Mouse (Mus musculus): Measurements from ENCODE around the gene Skil. TPM values are rescaled to one million over a fixed set of nuclear protein-coding genes. Genes with fewer than 3 reads are reported as not detected.
A peak's percentile ranks its signal among the peaks of the same experiment; 100 is the strongest.

The Skil gene
- total RNA-seq, 2 experiments from 2014 or later: 12.7 TPM

DNA sequence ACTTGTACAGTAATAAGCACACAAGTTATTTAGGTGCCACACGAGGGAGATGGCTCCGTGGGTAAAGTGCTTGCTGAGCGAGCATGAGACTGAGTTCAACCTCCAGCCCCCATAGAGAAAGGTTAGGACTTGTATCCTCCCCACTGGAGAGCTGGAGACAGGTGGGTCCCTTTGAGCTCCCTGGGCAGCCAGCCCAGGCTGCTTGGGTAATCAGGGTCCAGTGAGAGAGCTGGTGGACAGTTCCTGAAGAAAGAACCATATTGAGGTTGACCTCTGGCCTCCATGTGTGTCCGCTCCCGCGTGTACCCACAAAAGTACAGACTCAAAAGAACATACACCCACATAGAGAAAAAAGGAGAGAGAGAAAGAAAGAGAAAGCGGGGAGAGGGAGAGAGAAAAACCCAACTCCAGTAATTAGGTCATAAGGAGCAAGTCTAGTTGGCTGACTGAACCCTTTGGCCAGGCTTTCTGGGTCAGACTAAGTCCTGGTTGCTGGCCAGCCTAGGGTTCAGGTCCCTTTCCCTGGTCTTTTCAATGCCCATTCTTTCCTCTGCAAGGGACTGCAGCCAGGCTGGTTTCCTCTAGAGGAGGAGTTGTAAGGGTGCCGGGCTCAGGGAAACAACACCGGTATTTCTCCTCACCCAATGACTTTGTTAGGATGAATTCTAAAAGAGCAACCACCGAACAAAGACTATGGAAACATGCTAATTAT, 13.9 kb upstream of the Skil start:
- DNase-seq: peak; percentile 41

DNA sequence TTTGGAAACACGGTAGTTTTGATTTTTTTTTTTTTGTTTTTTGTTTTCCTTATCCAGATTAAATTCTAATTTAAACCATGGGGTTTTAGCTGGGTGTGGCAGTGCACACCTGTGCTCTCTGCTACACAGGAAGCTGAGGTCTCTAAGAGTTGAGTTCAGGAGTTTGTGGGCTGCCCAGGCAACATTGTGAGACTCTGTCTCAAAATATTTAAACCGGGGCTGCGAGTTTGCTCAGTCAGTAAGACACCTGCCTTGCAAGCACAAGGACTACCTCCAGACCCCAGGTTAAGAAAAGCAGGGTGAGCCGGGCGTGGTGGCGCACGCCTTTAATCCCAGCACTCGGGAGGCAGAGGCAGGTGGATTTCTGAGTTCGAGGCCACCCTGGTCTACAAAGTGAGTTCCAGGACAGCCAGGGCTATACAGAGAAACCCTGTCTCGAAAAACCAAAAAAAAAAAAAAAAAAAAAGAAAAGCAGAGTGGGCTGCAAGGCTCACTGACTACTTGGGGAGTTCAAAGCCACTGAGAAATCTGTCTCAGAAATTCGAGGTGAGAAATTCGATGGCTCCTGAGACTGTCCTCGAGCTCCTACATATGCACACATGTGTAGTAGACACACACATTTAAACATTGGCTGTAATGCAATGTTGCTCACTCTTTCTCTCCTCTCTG, 11.9 kb upstream of the Skil start:
- DNase-seq: no peak
- intact Hi-C loops (cut with DNase I; ENCODE audit: low total_unique reads): no loop called here

More for the DNA sequence above, 13.9 kb upstream of the Skil start:
- intact Hi-C loops (cut with DNase I; ENCODE audit: low total_unique reads): no loop called here

DNA sequence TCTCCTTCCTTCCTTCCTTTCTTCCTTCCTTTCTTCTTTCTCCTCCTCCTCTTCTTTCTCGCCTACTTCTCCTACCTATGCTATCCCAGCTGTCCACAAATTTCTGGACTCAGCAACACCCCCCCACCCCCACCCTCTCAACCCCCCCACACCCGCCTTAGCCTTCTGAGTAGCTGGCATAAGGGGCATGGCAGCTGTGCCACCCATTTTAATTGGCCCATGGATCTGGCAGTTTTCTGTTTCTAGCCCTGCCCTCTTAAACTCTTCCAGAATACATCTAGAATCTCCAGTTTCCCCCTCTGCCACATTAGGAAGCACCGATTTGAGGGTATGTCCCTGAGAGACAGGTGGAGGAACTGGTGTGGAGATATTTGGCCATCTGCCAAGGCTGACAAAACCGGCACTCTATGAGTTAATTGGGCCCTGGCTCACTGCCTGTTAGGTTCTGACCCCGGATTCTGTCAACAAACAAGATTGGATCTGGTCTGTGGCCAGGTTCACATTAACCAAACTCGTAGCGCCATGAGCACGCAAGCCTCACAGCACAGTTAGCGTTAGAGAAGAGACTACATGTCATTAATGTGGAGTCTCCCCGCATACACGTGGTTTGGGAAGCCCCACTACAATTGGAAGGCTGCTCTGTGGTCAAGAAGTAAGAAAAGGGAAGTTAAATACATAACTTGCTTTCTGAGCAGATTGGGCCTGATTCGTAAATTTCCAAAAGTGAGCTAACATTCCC, 11.2 kb upstream of the Skil start:
- intact Hi-C loops (cut with DNase I; ENCODE audit: low total_unique reads): no loop called here
- no peak for DNase-seq

DNA sequence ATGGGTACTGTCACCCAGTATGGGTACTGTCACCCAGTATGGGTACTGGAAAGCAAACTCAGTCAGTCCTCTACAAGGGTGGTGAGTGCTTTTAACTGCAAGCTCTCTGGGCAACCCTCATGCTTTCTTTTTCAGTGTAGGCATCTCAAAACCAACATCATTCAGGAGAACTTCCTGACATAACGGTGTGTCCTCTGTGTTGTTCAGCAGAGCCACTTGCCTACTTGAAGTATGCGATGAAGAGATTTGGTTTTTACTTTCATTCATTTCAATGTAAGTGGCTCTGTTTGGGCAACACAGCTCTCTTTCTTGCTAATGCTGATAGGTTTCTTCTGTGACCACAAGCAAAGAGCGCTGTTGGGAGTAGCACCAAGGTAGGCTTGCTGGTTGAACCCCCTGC, 9.9 kb upstream of the Skil start:
- DNase-seq: no peak
- intact Hi-C loops (cut with DNase I; ENCODE audit: low total_unique reads): no loop called here

DNA sequence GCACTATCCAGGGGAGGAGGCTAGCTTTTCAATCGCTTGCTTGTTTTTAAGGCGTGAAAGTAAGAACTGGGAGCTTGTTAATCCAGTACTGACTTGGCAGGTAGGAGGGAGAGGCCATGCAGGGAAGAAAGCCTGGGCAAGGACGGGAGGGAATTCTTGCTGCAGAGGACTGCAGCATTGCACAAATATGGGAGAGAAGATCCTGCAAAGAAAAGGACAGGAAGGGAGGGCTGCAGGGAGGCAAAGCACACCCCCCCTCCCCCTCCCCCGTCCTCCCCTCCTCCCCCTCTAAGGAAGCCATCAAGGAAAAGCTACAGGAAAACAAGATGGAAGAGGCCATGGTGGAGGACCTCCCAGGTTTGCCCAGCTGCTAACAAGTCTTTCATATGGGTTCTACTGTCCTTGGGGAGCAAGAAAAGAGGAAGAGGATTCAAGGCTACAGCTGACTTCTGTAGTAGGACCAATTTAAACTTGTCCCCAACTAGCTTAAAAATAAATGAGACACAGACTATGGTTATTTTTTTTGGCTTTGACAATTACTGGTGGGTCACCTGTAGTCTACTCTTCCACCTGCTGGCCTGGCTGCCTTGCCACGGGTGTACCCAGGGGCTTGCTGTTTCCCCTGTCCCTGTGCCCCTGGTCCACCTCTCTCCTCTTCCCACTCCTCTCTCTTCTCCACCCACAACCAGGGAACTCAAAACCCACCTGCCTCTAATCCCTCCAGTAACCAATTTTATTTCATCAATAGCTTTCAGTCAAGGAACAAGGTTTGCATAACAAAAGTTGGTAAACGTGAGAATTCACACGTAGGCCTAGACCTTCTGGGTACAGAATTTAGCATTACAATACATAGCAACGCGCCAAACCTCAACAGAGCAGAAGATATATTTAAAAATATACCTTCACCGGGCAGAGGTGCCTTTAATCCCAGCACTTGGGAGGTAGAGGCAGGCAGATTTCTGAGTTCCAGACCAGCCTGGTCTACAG, 5.8 kb upstream of the Skil start:
- intact Hi-C loops (cut with DNase I; ENCODE audit: low total_unique reads): no loop called here

DNA sequence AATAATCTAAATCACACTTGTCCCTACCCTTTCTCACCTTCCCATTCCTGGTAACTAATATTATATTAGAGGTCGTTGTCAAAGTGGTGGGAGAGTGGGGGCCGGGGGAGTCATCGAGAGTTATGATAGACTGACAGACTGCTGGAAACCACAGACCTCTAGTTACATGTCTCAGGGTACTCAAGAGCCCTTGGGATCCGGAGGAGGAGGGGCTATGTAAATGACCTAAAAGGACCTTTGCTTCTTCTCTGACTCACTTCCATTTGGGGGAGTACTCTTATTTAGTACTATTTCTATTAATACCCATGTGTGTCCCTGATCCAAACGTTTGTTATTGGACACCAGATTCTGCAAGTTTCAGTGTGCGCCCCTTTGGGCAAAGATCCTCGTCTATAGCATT, 4.9 kb upstream of the Skil start:
- DNase-seq: no peak
- intact Hi-C loops (cut with DNase I; ENCODE audit: low total_unique reads): no loop called here

More for the DNA sequence above, 5.8 kb upstream of the Skil start:
- DNase-seq: no peak

DNA sequence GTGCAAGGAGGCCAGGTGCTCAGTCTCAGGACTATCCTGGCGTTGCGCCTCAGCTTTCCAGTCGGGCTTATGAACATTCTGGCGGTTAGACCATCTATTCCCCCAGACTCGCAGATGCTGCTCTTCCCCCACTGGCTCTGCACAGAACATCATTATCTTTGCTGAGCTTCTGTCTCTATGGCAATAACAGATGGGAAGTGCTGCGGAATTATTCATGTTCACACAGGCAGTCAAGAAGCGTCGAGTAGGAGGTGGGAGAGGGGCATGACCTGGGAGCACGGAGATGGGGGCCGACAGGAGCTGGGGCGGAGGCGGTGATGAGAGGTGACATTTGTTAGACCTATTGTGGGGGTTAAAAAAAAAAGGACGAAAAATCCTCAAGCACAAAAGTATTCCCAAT, 1.7 kb upstream of the Skil start:
- DNase-seq: no peak
- intact Hi-C loops (cut with DNase I; ENCODE audit: low total_unique reads): no loop called here

DNA sequence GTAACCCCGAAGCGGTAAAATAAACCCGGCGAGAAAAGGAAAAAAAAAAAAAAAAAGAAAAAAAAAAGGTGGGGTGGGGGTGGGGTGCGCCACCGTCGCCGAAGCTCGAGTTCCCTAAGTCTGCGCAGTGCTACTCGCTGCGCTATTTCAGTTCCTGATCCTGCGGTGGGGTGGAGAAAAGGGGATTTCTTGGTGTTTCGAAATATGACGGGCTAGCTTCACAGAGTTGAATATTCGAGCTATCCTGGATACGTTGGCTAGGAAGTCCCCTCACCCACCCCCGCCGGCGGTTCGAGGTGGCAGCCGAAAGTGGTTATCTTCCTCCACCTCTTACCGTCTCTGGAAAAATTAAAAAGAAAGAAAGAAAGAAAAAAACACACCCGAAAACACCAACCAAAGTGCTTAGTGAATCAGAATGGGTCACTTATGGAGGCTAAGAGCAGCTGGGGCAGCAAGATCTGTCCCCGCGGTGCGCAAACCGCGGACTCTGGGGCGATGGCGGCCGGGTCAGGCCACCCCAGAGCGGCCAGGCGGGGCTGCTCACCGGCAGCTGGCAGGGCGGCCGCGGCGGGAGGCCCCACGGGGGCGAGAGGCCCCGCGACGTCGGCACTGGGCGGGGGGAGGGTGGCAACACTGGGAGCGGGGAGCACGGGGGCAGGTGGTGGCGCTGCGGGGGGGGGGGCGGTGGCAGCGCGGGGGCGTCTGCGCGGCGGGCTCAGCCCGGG, 1.1 kb upstream of the Skil start:
- intact Hi-C loops (cut with DNase I; ENCODE audit: low total_unique reads): no loop called here
- DNase-seq: peak; percentile 78

DNA sequence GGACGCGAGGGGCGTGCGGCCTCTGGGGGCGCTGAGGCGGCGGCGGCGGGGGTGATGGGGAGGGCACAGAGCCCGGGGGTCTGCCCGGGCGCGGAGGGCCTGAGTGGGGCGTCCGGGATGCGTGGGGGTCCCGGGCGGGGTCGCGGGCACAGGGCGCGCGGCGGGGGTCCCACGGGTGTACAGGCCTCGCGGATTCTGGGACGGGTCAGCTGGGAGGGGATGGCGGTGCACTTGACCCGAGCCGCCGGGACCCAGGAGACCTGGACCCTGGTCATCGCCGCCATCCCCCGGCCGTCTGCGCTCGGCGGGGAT, 277 bp downstream of the Skil start:
- no peak for DNase-seq
- intact Hi-C loops (cut with DNase I; ENCODE audit: low total_unique reads): no loop called here

DNA sequence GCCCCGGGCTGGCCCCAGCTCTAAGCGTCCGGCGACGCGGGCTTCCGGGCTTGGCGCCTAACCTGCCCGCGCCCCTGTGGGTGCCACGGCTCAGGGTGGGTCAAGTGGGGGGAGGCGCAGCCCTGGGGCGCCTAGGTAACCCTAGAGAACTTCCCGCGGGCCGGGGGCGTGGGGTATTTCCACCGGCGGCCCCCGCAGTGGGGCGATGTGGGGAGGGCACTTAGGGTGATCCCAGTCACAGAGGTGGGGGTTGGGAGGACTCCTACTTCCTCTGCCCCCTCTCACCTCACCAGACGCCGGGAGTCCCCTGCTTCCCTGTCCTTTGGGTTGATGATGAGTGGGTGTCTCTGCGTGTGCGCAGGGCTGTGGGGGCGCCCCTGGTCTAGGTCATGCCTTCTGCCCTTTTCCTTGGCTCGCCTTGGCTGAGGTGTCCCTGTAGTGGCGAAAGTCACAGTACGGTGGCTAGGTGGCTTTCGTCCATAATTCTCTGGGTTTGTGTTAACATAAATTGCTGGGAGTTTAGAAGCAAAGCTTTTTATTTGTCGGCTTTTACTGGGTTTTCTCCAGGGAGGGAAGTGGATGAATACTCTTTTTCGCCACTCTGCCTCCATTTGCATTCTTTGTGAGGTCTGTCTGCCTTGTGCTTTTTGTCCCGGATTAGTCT, 765 bp downstream of the Skil start:
- intact Hi-C loops (cut with DNase I; ENCODE audit: low total_unique reads): no loop called here
- DNase-seq: peak; percentile 42

DNA sequence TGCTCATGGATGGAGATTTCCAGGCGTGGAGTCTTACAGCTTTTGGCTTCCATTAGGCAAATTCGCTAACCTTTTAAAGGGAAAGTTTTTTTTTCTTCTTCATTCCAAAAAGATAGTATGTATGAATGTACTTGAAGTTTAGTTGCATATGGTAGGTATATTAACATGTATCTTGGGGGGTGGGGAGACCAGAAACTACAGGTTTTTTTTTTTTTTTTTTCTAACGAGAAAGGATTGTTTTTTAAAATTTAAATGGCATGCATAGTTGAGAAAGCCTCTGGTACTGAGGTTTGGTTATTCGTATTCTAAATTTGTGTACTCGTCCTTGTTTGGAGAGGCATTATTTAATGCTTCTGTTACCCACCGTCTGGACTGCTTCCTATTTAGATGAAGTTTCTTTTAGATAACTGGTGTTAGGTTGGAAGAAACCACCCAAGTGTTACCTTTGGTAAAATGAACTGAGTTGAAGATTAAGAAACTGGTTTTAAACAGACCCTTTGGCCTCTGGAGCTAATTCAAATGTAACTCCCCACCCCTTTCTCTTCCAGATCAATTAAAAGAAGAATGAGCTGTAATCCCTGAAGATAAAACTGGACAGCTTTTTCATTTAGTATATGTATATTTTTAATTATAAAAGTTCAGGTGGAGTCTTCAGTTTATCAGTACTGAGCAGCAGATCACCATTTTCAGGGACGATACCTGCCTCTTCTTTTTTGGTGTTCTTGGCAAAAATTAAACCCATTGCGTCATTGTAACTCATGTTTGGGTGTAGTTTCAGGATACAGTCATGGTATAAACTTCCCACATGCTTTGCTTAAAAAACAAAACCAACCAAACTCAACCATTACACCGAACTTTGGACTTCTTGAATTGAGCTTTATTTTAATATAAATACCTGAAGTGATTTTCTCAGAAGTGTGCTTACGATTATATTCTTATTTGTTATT, 1.6 kb downstream of the Skil start:
- intact Hi-C loops (cut with DNase I; ENCODE audit: low total_unique reads): no loop called here
- DNase-seq: no peak

DNA sequence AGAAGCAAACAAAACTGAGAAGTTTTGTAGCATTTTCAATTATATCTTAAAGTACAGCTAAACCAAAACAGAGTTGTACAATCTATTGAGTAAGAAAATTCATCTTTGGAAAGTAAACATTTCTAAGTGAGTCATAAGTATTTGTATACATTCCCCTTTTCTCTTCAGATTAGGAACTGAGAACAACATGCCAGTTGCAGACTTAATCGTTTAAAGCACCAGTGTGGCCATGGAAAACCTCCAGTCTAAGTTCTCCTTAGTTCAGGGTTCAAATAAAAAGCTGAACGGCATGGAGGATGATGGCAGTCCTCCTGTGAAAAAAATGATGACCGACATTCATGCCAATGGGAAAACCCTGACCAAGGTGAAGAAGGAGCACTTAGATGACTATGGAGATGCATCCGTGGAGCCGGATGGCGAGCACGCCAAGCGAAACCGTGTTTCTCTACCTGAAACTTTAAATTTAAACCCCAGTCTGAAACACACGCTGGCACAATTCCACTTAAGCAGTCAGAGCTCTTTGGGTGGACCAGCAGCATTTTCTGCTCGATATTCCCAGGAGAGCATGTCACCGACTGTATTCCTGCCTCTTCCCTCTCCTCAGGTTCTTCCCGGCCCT, 2.4 kb downstream of the Skil start:
- intact Hi-C loops (cut with DNase I; ENCODE audit: low total_unique reads): no loop called here
- no peak for DNase-seq

DNA sequence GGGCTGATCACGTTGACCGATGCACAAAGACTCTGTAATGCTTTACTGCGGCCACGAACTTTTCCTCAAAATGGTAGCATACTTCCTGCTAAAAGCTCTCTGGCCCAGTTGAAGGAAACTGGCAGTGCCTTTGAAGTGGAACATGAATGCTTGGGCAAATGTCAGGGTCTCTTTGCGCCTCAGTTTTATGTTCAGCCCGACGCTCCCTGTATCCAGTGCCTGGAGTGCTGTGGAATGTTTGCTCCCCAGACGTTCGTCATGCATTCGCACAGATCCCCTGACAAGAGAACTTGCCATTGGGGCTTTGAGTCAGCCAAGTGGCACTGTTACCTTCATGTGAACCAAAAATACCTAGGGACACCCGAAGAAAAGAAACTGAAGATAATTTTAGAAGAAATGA, 3.1 kb downstream of the Skil start:
- intact Hi-C loops (cut with DNase I; ENCODE audit: low total_unique reads): no loop called here

DNA sequence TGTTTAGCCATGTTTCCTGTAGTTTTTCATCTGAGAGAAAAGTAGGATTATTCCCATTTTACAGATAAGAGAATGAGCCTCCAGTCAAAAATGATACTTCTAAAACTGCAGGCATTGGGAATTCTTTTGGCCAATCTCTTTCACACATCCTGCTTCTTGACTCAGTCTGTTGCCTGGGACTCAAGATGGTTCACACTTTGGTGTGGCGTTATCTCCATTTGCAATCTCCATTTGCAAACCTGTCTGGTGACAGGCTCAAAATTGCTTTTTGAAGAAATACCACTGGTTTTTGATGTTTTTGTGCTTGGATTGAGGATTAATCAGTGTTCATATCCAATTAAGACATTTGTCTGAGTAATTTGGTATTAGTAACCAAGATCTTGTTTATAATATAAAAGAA, 3.7 kb downstream of the Skil start:
- no peak for DNase-seq
- intact Hi-C loops (cut with DNase I; ENCODE audit: low total_unique reads): no loop called here

More for the DNA sequence above, 3.1 kb downstream of the Skil start:
- no peak for DNase-seq

DNA sequence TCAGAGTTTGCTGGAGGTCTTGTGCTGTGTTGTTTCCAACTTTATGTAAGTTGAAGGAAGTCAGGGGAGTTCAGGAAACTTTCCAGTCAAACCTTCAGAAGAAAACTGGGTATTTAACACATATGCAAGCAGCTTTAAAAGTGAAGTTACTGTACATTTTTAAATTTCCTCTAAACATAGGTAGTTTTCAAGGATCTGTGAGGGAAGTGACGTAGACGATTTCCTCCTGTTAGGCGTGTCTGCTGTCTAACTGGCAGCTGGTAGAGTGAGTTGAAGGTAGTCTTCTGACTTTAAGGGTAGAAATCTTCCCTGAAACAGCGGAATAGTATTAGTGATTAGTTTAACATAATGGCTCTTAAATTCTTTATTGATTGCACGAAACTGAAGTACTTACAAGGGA, 5.2 kb downstream of the Skil start:
- intact Hi-C loops (cut with DNase I; ENCODE audit: low total_unique reads): no loop called here
- DNase-seq: no peak

DNA sequence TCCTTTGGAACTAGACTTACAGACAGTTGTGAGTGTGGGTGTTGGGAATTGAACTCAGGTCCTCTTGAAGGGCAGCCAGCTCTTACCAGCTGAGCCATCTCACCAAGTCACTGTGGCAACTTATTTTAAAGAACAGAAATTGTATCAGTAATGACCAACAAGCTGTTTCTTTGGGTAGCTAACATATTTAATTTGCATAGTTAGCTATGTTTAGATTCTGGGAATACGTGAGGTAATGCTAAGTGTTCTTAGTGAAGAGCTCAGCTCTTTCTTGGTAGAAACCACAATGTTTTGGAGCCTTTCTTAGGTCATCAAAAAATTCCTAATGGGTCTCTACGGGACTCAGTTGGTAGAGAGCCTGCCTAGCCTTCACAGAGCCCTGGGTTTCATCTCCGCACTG, 5.9 kb downstream of the Skil start:
- no peak for DNase-seq
- intact Hi-C loops (cut with DNase I; ENCODE audit: low total_unique reads): no loop called here

DNA sequence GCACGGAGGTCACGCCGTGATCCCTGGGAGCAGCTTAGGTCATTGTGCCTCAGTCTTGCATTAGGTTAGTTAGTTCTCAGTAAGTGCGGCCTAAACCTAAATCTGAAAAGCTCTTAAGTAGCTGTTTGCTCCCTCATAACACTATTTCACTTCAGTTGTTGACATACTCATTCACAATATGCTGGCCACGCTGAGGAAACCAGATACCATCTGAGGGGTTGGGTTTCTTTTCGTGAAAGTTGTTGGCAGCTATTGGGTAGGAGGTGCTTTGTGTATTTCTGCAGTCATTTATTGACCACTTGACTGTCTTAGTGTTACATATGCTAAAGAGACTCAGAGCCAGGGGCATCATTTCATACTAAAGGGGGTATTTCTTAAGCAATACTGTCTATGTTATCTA, 10.1 kb downstream of the Skil start:
- no peak for DNase-seq
- intact Hi-C loops (cut with DNase I; ENCODE audit: low total_unique reads): no loop called here

Data from gastrocnemius, postnatal 14 days (tissue).